Mouse (Mus musculus): ENCODE measurements at regions not wholly inside any gene's neighbourhood (a gene's known extent, or its start where the extent isn't known, plus 50 kb on each side); places are given as distances from the start of the nearest gene placed in this dataset.

- no peak for TF ChIP-seq CTCF (IDR thresholded peaks at IDR 0.05; ENCODE audit: borderline replicate concordance, insufficient read depth, low read length)
- TF ChIP-seq POLR2A (IDR thresholded peaks at IDR 0.05; ENCODE audit: low read depth, low read length), result no peak
Observed at GRCm38 (mm10) chr8:35182141-35182540, 583.4 kb upstream of the Gm19410 start.
